Mouse (Mus musculus): ENCODE results near the gene Thap7.
"Not testable (repeated sequence)": the region's sequence is repeated elsewhere in the genome, so short reads cannot be mapped to it uniquely, and the experiment has no call there.

Gene Thap7

GRCm38 (mm10) chr16:17530640-17531288 lies at the start of gene Thap7:
Thap7 (minus strand) TSS chr16:17531136.
- peak; percentile 89 for DNase-seq (ENCODE audit: low spot score)

- DNase-seq (ENCODE audit: low spot score): no peak
These were observed 45.9 kb upstream of the Thap7 start for GRCm38 (mm10) chr16:17576825-17577215.

GRCm38 (mm10) chr16:17575870-17576824 lies 45.2 kb upstream of the Thap7 start:
- no peak for DNase-seq (ENCODE audit: low spot score)

GRCm38 (mm10) chr16:17566186-17566585 lies 35.2 kb upstream of the Thap7 start:
- DNase-seq (ENCODE audit: low spot score): no peak

- DNase-seq (ENCODE audit: low spot score): no peak
These were observed 33.8 kb upstream of the Thap7 start for GRCm38 (mm10) chr16:17564771-17565170.

- DNase-seq (ENCODE audit: low spot score): no peak
These were observed 33.3 kb upstream of the Thap7 start for GRCm38 (mm10) chr16:17564221-17564620.

- DNase-seq (ENCODE audit: low spot score): no peak
These were observed 32.6 kb upstream of the Thap7 start for GRCm38 (mm10) chr16:17563580-17563979.

GRCm38 (mm10) chr16:17561751-17562208 lies 30.8 kb upstream of the Thap7 start, which contains the start of gene P2rx6:
P2rx6 (plus strand) TSS chr16:17561885.
- no peak for DNase-seq (ENCODE audit: low spot score)

- DNase-seq (ENCODE audit: low spot score): no peak
These were observed 30.3 kb upstream of the Thap7 start, which contains the start of gene Lrrc74b for GRCm38 (mm10) chr16:17561128-17561750. Lrrc74b (minus strand) TSS chr16:17561247.

- no peak for DNase-seq (ENCODE audit: low spot score)
These were observed 28.6 kb upstream of the Thap7 start for GRCm38 (mm10) chr16:17559396-17560027.

GRCm38 (mm10) chr16:17558811-17559210 lies 27.9 kb upstream of the Thap7 start:
- DNase-seq (ENCODE audit: low spot score): no peak

- DNase-seq (ENCODE audit: low spot score): no peak
These were observed 27.1 kb upstream of the Thap7 start for GRCm38 (mm10) chr16:17557947-17558480.

- DNase-seq (ENCODE audit: low spot score): no peak
These were observed 26.0 kb upstream of the Thap7 start for GRCm38 (mm10) chr16:17556907-17557306.

- DNase-seq (ENCODE audit: low spot score): no peak
These were observed 25.2 kb upstream of the Thap7 start for GRCm38 (mm10) chr16:17556180-17556579.

GRCm38 (mm10) chr16:17554702-17555101 lies 23.8 kb upstream of the Thap7 start:
- DNase-seq (ENCODE audit: low spot score): not testable (repeated sequence)

GRCm38 (mm10) chr16:17553910-17554685 lies 23.2 kb upstream of the Thap7 start:
- DNase-seq (ENCODE audit: low spot score): no peak

- DNase-seq (ENCODE audit: low spot score): no peak
These were observed 21.9 kb upstream of the Thap7 start for GRCm38 (mm10) chr16:17552837-17553236.

- no peak for DNase-seq (ENCODE audit: low spot score)
These were observed 11.7 kb upstream of the Thap7 start for GRCm38 (mm10) chr16:17542632-17543031.

GRCm38 (mm10) chr16:17536584-17536983 lies 5.6 kb upstream of the Thap7 start:
- DNase-seq (ENCODE audit: low spot score): no peak

GRCm38 (mm10) chr16:17532676-17533329 lies 1.9 kb upstream of the Thap7 start:
- DNase-seq (ENCODE audit: low spot score): no peak

Data from urinary bladder, postnatal 10 days (tissue).